Mouse (Mus musculus) hindbrain, postnatal 0 days (tissue): ENCODE measurements around the gene Cacng7. TPM values are rescaled to one million over a fixed set of nuclear protein-coding genes. Genes with fewer than 3 reads are reported as not detected.

Source experiments
- ATAC-seq: fragments of 200-750 bp; cut with Nextera tagmentation; 2 replicates; pipeline ENCODE4 v1.8.0; 2017; ENCODE audit warnings: mild to moderate bottlenecking, moderate TSS enrichment, moderate library complexity
- DNase-seq: peaks from one replicate; pipeline ENCODE4 v3.0.0-alpha.2; 2015; ENCODE audit warnings: low spot score
- H3K27ac ChIP-seq: fragments of 300-500 bp; sonication (generic); 2 replicates; pipeline ENCODE4 v1.5.1; 2014; ENCODE audit warnings: mild to moderate bottlenecking
- H3K27me3 ChIP-seq: fragments of 300-500 bp; sonication (generic); 2 replicates; pipeline ENCODE4 v1.6.1; 2014; ENCODE audit warnings: low read length, mixed read lengths; ENCODE audit not compliant: insufficient read depth
- H3K36me3 ChIP-seq: fragments of 300-500 bp; sonication (generic); 2 replicates; pipeline ENCODE4 v1.6.1; 2014; ENCODE audit warnings: low read length, mixed read lengths; ENCODE audit not compliant: insufficient read depth
- H3K4me1 ChIP-seq: fragments of 300-500 bp; sonication (generic); 2 replicates; pipeline ENCODE4 v1.6.1; 2014; ENCODE audit warnings: antibody characterized with exemption, low read length, mixed read lengths; ENCODE audit not compliant: insufficient read depth
- H3K4me2 ChIP-seq: fragments of 300-500 bp; sonication (generic); 2 replicates; pipeline ENCODE4 v1.6.1; 2014; ENCODE audit warnings: low read depth, mild to moderate bottlenecking, low read length, moderate library complexity, mixed read lengths
- H3K4me3 ChIP-seq: fragments of 300-500 bp; sonication (generic); 2 replicates; pipeline ENCODE4 v1.5.1; 2014; ENCODE audit warnings: low read length
- H3K9ac ChIP-seq: fragments of 300-500 bp; sonication (generic); replicated peaks from 2 replicates; pipeline ENCODE4 v1.6.1; 2014; ENCODE audit warnings: mild to moderate bottlenecking, low read length, moderate library complexity, mixed read lengths
- H3K9me3 ChIP-seq: fragments of 300-500 bp; sonication (generic); 2 replicates; pipeline ENCODE4 v1.6.1; 2016; ENCODE audit warnings: low read length, mixed read lengths
- CTCF ChIP-seq: IDR thresholded peaks from 2 replicates; pipeline ENCODE4 v1.5.1; 2016; ENCODE audit warnings: antibody characterized with exemption, control low read depth, low read depth
- WGBS: fragments of 180-500 bp; shearing (Covaris S2); extraction: QIAGEN DNeasy Blood & Tissue Kit; methylation state at CpG from one replicate; pipeline ENCODE4 v1.1.7; 2014; 5-methylcytosine and 5-hydroxymethylcytosine counted together
- polyA plus RNA-seq: library from polyadenylated mRNA; unstranded; fragments of >200 nt; fragmentation: Nextera tagmentation; extraction: Ambion mirVana; gene quantifications from 2 replicates; pipeline ENCODE4 v1.2.1, GENCODE M21; 2015
- total RNA-seq: library from RNA; depleted of rRNA; stranded (reverse); fragments of >200 nt; gene quantifications from 2 replicates; pipeline ENCODE4 v1.2.3, GENCODE M21; 2014

Cacng7 gene
- total and polyA plus RNA-seq, 2 experiments from 2014 or later: 4.0 to 115 TPM

GRCm38 (mm10) chr7:3295321-3296110 lies 37.2 kb upstream of the Cacng7 start:
- Histone ChIP-seq H3K9ac (no peak overlapping the region), H3K9me3 (no peaks in the 10 kb centered on the region), H3K27ac (no peak overlapping the region), H3K27me3 (no peaks in the 10 kb centered on the region), H3K4me2 (no peak overlapping the region), H3K4me3 (no peak overlapping the region), H3K36me3 (peaks cover 29% of the 10 kb centered on the region; the same call in 1 of the 2 replicates), H3K4me1 (0 out of 2 replicates have a peak, but pooled peaks cover 6% of the 10 kb centered on the region)
- no peak for ATAC-seq
- TF ChIP-seq CTCF: no peak
- WGBS: 83% methylated on average over 5 of the region's 5 CpGs
- DNase-seq: no peak

GRCm38 (mm10) chr7:3296711-3297110 lies 36.0 kb upstream of the Cacng7 start:
- H3K4me3 ChIP-seq: no peak overlapping the region
- no peak for ATAC-seq
- H3K27ac ChIP-seq: no peak overlapping the region
- no peak for DNase-seq
- H3K27me3 ChIP-seq: no peaks in the 10 kb centered on the region
- H3K36me3 ChIP-seq: peaks cover 29% of the 10 kb centered on the region; the same call in 1 of the 2 replicates
- TF ChIP-seq CTCF: no peak
- H3K9me3 ChIP-seq: no peaks in the 10 kb centered on the region
- no peak overlapping the region for H3K4me2 ChIP-seq
- 95% methylated on average over 16 of the region's 16 CpGs for WGBS
- H3K9ac ChIP-seq: no peak overlapping the region
- H3K4me1 ChIP-seq: 0 out of 2 replicates have a peak, but pooled peaks cover 3% of the 10 kb centered on the region

GRCm38 (mm10) chr7:3299941-3300617 lies 32.7 kb upstream of the Cacng7 start:
- no peak overlapping the region for H3K9ac ChIP-seq
- H3K4me1 ChIP-seq: 0 out of 2 replicates have a peak, but pooled peaks cover 5% of the 10 kb centered on the region
- no peak overlapping the region for H3K27ac ChIP-seq
- DNase-seq (peak; percentile 69), ATAC-seq (no peak)
- H3K9me3 ChIP-seq: no peaks in the 10 kb centered on the region
- peaks cover 22% of the 10 kb centered on the region; the same call in 1 of the 2 replicates for H3K36me3 ChIP-seq
- peak; percentile 50 for TF ChIP-seq CTCF
- H3K4me2 ChIP-seq: no peak overlapping the region
- H3K4me3 ChIP-seq: no peak overlapping the region
- 49% methylated on average over 7 of the region's 7 CpGs for WGBS
- no peaks in the 10 kb centered on the region; the same call in 1 of the 2 replicates for H3K27me3 ChIP-seq

- no peak for DNase-seq
- H3K36me3 ChIP-seq: peaks cover 22% of the 10 kb centered on the region; the same call in 1 of the 2 replicates
- TF ChIP-seq CTCF: no peak
- H3K4me1 ChIP-seq: 0 out of 2 replicates have a peak, but pooled peaks cover 5% of the 10 kb centered on the region
- H3K4me2 ChIP-seq: no peak overlapping the region
- 77% methylated on average over 8 of the region's 8 CpGs for WGBS
- H3K27me3 ChIP-seq: no peaks in the 10 kb centered on the region; the same call in 1 of the 2 replicates
- H3K4me3 ChIP-seq: no peak overlapping the region
- no peak for ATAC-seq
- no peak overlapping the region for H3K27ac ChIP-seq
- H3K9me3 ChIP-seq: no peaks in the 10 kb centered on the region
- no peak overlapping the region for H3K9ac ChIP-seq
These were observed 31.7 kb upstream of the Cacng7 start for GRCm38 (mm10) chr7:3300891-3301627.

GRCm38 (mm10) chr7:3301628-3302555 lies 30.9 kb upstream of the Cacng7 start:
- H3K4me2 ChIP-seq: peak overlapping the region; percentile 88
- H3K9me3 ChIP-seq: no peaks in the 10 kb centered on the region
- H3K4me3 ChIP-seq: peak overlapping the region; percentile 55
- DNase-seq (peak; percentile 68), ATAC-seq (peak; percentile 44)
- H3K27ac ChIP-seq: no peak overlapping the region
- 8% methylated on average over 33 of the region's 33 CpGs for WGBS
- H3K36me3 ChIP-seq: peaks cover 15% of the 10 kb centered on the region; the same call in 1 of the 2 replicates
- 0 out of 2 replicates have a peak, but pooled peaks cover 5% of the 10 kb centered on the region for H3K4me1 ChIP-seq
- no peak for TF ChIP-seq CTCF
- no peaks in the 10 kb centered on the region; the same call in 1 of the 2 replicates for H3K27me3 ChIP-seq
- peak overlapping the region; percentile 35; the same call in 1 of the 2 replicates for H3K9ac ChIP-seq
